Mouse (Mus musculus) CD4-positive, CD25-positive, alpha-beta regulatory T cell (primary cell): ENCODE data around the gene Rab1a. TPM values are rescaled to one million over a fixed set of nuclear protein-coding genes. Genes with fewer than 3 reads are reported as not detected.

Experiments
- polyA plus RNA-seq: library from polyadenylated mRNA; unstranded; fragments of 100-300 nt; shearing (Covaris generic); gene quantifications from one replicate; pipeline ENCODE4 v1.2.1, GENCODE M21; 2017

Gene Rab1a
- 117 TPM for polyA plus RNA-seq

DNA sequence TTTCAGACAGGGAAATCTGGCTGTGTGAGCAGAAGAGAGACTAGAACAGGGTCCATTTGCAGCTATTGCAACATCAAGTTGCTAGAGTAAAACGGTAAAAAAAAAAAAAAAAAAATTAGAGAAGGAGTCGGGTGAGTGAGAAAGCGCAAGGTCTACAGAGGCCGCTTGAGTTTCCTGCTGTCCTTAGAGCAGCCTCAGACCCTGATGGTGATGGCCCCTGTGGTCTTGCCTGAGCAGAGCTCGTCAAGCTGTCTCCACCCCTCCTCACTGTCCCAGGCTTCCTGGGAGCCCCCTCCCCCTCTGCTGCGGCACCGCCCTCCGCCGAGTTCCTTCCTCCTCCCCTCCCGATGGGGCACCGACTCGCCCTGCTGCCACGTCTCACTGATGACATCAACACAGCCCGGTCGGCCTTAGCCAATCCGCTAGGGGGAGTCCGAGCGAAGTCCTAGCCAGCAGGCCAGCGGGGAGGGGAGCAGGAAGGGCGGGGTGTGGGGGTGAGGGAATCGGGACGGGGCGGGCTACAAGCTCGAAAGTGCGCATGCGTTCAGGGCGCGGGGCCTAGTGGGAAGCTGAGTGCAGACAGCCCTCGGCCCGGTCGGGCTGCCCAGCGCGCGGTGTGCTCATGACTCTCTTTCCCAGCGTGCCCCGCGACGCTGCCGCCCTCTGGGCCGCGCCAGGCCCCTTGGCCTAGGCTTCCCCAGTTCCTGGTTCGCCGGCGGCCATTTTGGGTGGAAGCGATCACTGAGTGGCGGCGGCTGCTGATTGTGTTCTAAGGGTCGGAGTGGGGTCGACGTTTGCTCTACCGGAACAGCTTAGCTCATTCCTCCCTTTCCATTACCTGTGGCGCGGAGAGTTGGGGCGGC lies at the start of gene Rab1a:
Gene Rab1a, plus strand, starts transcription at position 720 of the 863 bp plus-strand sequence.

DNA sequence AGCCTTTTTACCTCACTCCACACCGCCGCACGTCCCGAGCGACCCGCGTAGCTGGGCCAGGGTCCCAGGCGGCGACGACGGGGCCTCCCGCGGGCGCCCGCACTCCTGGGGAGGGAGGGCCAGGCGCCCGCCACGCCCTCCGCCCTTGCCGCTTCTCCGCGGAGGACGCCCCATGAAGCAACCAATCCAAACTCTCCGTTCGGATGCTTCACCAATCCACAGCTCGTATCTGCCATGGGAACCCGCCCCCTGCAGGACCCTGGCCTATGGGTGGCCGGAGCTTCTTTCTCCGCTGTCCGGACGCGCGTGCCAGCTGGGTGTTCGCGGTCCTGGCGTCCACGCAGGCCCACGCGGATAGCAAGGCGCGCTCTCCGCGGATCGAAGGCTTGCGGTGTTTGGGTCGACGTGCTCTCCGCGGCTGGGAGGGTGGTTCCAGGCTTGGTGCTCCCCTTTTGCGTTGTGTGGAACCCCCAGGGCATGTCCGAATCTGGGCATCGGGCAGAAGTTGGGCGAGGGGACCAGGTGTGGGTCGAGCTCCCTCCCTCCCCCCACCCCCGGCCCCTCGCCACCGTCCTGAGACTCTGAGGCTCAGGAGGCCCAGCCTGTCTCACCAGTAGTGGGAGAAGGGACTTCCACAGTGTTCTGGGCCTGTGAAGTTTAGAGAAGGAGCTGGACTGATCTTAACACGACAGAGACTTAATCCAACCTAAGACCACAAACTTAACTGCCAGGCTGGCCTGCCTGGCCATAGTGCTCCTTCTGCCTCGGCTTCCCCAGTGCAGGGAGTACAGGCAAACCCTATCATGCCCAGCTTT lies 48.3 kb downstream of the Rab1a start, which contains the start of gene Cep68:
Gene Cep68, minus strand, starts transcription at position 134 of the 815 bp plus-strand sequence.

Other genes starting within 250 kb of the Rab1a start
- 181 TPM for gene Actr2, start 88.5 kb upstream of the Rab1a start, polyA plus RNA-seq
- 26.6 TPM for gene Cep68, start 48.0 kb downstream of the Rab1a start, polyA plus RNA-seq
- 0.45 TPM for gene Slc1a4, start 131.3 kb downstream of the Rab1a start, polyA plus RNA-seq